Mouse (Mus musculus) forebrain, embryonic 15.5 days (tissue): ENCODE data around the gene Dusp3. TPM values are rescaled to one million over a fixed set of nuclear protein-coding genes. Genes with fewer than 3 reads are reported as not detected.

Source experiments
- ATAC-seq: fragments of 200-750 bp; cut with Nextera tagmentation; replicated peaks from 2 replicates; pipeline ENCODE4 v1.8.0; 2017; ENCODE audit warnings: mild to moderate bottlenecking, moderate TSS enrichment, moderate library complexity
- H3K27ac ChIP-seq: fragments of 300-500 bp; sonication (generic); replicated peaks from 2 replicates; pipeline ENCODE4 v1.5.1; 2015; ENCODE audit warnings: mild to moderate bottlenecking, inconsistent platforms
- H3K27me3 ChIP-seq: fragments of 300-500 bp; sonication (generic); 2 replicates; pipeline ENCODE4 v1.6.1; 2015; ENCODE audit warnings: inconsistent platforms
- H3K36me3 ChIP-seq: fragments of 300-500 bp; sonication (generic); 2 replicates; pipeline ENCODE4 v1.6.1; 2015; ENCODE audit warnings: mild to moderate bottlenecking, inconsistent platforms
- H3K4me1 ChIP-seq: fragments of 300-500 bp; sonication (generic); 2 replicates; pipeline ENCODE4 v1.6.1; 2015; ENCODE audit warnings: inconsistent platforms
- H3K4me2 ChIP-seq: fragments of 300-500 bp; sonication (generic); replicated peaks from 2 replicates; pipeline ENCODE4 v1.6.1; 2015; ENCODE audit warnings: mild to moderate bottlenecking, inconsistent platforms
- H3K4me3 ChIP-seq: fragments of 300-500 bp; sonication (generic); 2 replicates; pipeline ENCODE4 v1.5.1; 2015; ENCODE audit warnings: mild to moderate bottlenecking, inconsistent platforms
- H3K9ac ChIP-seq: fragments of 300-500 bp; sonication (generic); replicated peaks from 2 replicates; pipeline ENCODE4 v1.6.1; 2015; ENCODE audit warnings: mild to moderate bottlenecking, inconsistent platforms
- H3K9me3 ChIP-seq: fragments of 300-500 bp; sonication (generic); 2 replicates; pipeline ENCODE4 v1.6.1; 2016; ENCODE audit warnings: inconsistent platforms
- WGBS: fragments of 180-500 bp; shearing (Covaris S2); methylation state at CpG from one replicate; pipeline ENCODE4 v1.1.7; 2015; ENCODE audit warnings: mixed read lengths; 5-methylcytosine and 5-hydroxymethylcytosine counted together
- polyA plus RNA-seq: library from polyadenylated mRNA; unstranded; fragments of >200 nt; fragmentation: Nextera tagmentation; extraction: Ambion mirVana; gene quantifications from 2 replicates; pipeline ENCODE4 v1.2.1, GENCODE M21; 2015

Gene Dusp3
- polyA plus RNA-seq, 1 experiment from 2014 or later: 13.0 TPM

DNA sequence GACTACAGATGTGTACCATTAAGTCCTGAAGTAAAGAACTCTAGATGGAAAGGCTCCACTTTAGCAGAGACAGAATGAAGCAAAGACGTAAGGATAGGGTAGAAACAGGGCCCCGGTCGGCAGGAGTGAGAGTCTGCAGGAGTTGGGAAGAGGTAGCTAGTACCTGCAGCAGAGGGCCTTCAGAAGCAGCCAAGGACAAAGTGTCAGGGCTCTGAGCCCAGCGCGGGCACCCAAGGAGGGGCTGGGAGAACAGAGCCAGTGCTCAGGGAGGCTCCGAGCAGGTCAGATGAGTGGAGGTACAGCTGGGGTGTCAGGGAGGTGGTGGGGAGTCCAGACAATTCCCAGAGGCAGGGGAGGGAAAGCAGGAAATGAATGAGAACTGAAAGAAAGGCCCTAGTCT lies 62.8 kb downstream of the Dusp3 start:
- H3K27me3 ChIP-seq: peaks cover 3% of the 10 kb centered on the region; the same call in 1 of the 2 replicates
- H3K9ac ChIP-seq: no peak overlapping the region
- no peaks in the 10 kb centered on the region for H3K36me3 ChIP-seq
- no peaks in the 10 kb centered on the region for H3K9me3 ChIP-seq
- WGBS: 87% methylated on average over 6 of the region's 6 CpGs
- H3K4me1 ChIP-seq: no peaks in the 10 kb centered on the region
- no peak overlapping the region for H3K4me3 ChIP-seq
- ATAC-seq: no peak
- no peak overlapping the region for H3K4me2 ChIP-seq
- H3K27ac ChIP-seq: no peak overlapping the region

DNA sequence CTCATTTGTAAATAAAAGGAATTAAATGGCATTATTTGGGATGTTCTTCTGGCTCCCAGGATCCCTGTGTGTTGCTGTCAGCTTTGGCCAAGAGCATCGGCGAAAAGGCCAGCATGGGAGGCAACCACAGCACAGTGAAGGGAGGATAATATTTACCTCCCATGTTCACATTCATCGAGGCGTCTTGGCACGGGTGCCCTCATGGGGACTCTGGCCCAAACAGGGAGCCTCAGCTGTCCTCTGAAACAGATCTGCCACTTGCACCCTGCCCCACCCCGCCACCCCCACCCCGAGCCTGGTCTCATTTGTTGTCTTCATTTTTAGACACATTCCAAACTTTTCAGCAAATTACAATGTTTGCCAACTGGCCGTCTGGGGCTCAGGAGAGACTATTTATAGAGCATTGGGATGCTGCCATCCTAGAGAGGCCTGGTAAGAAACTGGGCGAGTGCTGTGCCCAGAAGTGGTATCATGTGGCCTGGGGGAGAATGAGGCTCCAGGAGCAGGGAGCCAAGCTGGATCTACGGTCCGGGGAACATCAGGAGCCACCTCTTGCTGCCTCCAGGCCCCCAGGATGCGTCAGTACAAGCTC lies 65.4 kb downstream of the Dusp3 start:
- no peak for ATAC-seq
- H3K9ac ChIP-seq: no peak overlapping the region
- 66% methylated on average over 12 of the region's 12 CpGs for WGBS
- H3K4me3 ChIP-seq: no peak overlapping the region
- H3K27me3 ChIP-seq: peaks cover 9% of the 10 kb centered on the region
- no peaks in the 10 kb centered on the region for H3K36me3 ChIP-seq
- no peaks in the 10 kb centered on the region for H3K4me1 ChIP-seq
- no peak overlapping the region for H3K27ac ChIP-seq
- no peaks in the 10 kb centered on the region for H3K9me3 ChIP-seq
- no peak overlapping the region for H3K4me2 ChIP-seq

Other genes with a start within 250 kb of the Dusp3 start
- gene Etv4, start 201.6 kb downstream of the Dusp3 start, polyA plus RNA-seq: 5.7 and 6.1 TPM in 2 replicates
- 0.51 and 0.59 TPM in 2 replicates for gene Meox1, start 92.6 kb downstream of the Dusp3 start, polyA plus RNA-seq
- not detected in 2 replicates for gene Sost, start 20.0 kb downstream of the Dusp3 start, polyA plus RNA-seq
- gene Cfap97d1, start 2.7 kb downstream of the Dusp3 start, polyA plus RNA-seq: not detected in 2 replicates
- 46.2 and 48.5 TPM in 2 replicates for gene Mpp3, start 41.4 kb upstream of the Dusp3 start, polyA plus RNA-seq
- 0.11 and 0.34 TPM in 2 replicates for gene Cd300lg, start 54.5 kb upstream of the Dusp3 start, polyA plus RNA-seq
- gene Mpp2, start 101.5 kb upstream of the Dusp3 start, polyA plus RNA-seq: 19.3 and 22.7 TPM in 2 replicates
- gene Ppy, start 114.3 kb upstream of the Dusp3 start, polyA plus RNA-seq: not detected in 2 replicates
- gene Pyy, start 120.8 kb upstream of the Dusp3 start, polyA plus RNA-seq: not detected in 2 replicates
- 0.10 and 0.14 TPM in 2 replicates for gene Nags, start 158.5 kb upstream of the Dusp3 start, polyA plus RNA-seq
- 37.4 and 41.6 TPM in 2 replicates for gene Tmem101, start 169.4 kb upstream of the Dusp3 start, polyA plus RNA-seq
- 114 and 118 TPM in 2 replicates for gene Lsm12, start 198.3 kb upstream of the Dusp3 start, polyA plus RNA-seq
- gene G6pc3, start 202.6 kb upstream of the Dusp3 start, polyA plus RNA-seq: 21.5 and 23.7 TPM in 2 replicates
- gene Hdac5, start 243.2 kb upstream of the Dusp3 start, polyA plus RNA-seq: 127 and 129 TPM in 2 replicates